Mouse (Mus musculus) olfactory bulb, adult 2 months (tissue): ENCODE measurements around the gene Ccdc171.

ENCODE experiments used
- CTCF ChIP-seq: fragments of 200-500 bp; IDR thresholded peaks from 2 replicates; pipeline ENCODE4 v1.5.1; 2012; ENCODE audit warnings: low read depth, mild to moderate bottlenecking, low read length, moderate library complexity; ENCODE audit not compliant: insufficient read depth
- POLR2A ChIP-seq: fragments of 200-500 bp; IDR thresholded peaks from 2 replicates; pipeline ENCODE4 v1.6.1; 2012; ENCODE audit warnings: mild to moderate bottlenecking, low read depth, low read length, moderate library complexity; ENCODE audit not compliant: insufficient read depth

GRCm38 (mm10) chr4:83798674-83799430 lies 273.5 kb downstream of the Ccdc171 start:
- TF ChIP-seq CTCF (no peak), POLR2A (no peak)
